Mouse (Mus musculus) embryo, embryonic 11.5 days (tissue): ENCODE data around the gene Vmn2r36.
"Not testable (repeated sequence)": the region's sequence is repeated elsewhere in the genome, so short reads cannot be mapped to it uniquely, and the experiment has no call there.

Source experiments
- DNase-seq: peaks from one replicate; pipeline ENCODE4 v3.0.0-alpha.2; 2012; ENCODE audit warnings: low read depth, low spot score

Vmn2r36 gene

GRCm38 (mm10) chr7:7902395-7902794 is at the start of gene Vmn2r36:
Vmn2r36 (minus strand) TSS chr7:7902495.
- DNase-seq, result not testable (repeated sequence)
